Mouse (Mus musculus): ENCODE data around the gene Plk5.

- TF ChIP-seq GATA1 (IDR thresholded peaks at IDR 0.05; ENCODE audit: low read length) = no peak
- no peak for TF ChIP-seq TAL1 (IDR thresholded peaks at IDR 0.05; ENCODE audit: low read length)
These were observed 41.7 kb upstream of the Plk5 start for GRCm38 (mm10) chr10:80314494-80315001.

All from erythroblast, embryonic 14.5 days (primary cell).